Mouse (Mus musculus) lung, adult 2 months (tissue): ENCODE results near the gene Napepld. TPM values are rescaled to one million over a fixed set of nuclear protein-coding genes. Genes with fewer than 3 reads are reported as not detected.

ENCODE experiments used
- DNase-seq: peaks from one replicate; pipeline ENCODE4 v3.0.0; 2022
- H3K4me1 ChIP-seq: fragments of 200-500 bp; 2 replicates; pipeline ENCODE4 v1.6.1; 2011; ENCODE audit warnings: low read length; ENCODE audit not compliant: control insufficient read depth, insufficient read depth
- H3K4me3 ChIP-seq: fragments of 200-500 bp; replicated peaks from 2 replicates; pipeline ENCODE3; 2011; ENCODE audit warnings: low read depth, mild to moderate bottlenecking, control low read depth, low read length; ENCODE audit errors: extremely low read depth
- CTCF ChIP-seq: fragments of 200-500 bp; IDR thresholded peaks from 2 replicates; pipeline ENCODE4 v1.5.1; 2011; ENCODE audit warnings: mild to moderate bottlenecking, low read length, control low read depth; ENCODE audit not compliant: insufficient read depth
- POLR2A ChIP-seq: fragments of 200-500 bp; IDR thresholded peaks from 2 replicates; pipeline ENCODE4 v1.6.1; 2011; ENCODE audit warnings: low read depth, mild to moderate bottlenecking, control low read depth, low read length, borderline replicate concordance; ENCODE audit errors: extremely low read depth
- WGBS: fragments of 180-500 bp; shearing (Covaris S2); methylation state at CpG from one replicate; pipeline ENCODE4 v1.1.7; 2018; 5-methylcytosine and 5-hydroxymethylcytosine counted together
- polyA plus RNA-seq: library from polyadenylated mRNA; depleted of rRNA; stranded (reverse); fragments of >200 nt; gene quantifications from 2 replicates; pipeline ENCODE4 v1.2.3, GENCODE M21; 2012; rRNA removed

Gene Napepld
- polyA plus RNA-seq: 3.2 and 3.6 TPM in 2 replicates

DNA sequence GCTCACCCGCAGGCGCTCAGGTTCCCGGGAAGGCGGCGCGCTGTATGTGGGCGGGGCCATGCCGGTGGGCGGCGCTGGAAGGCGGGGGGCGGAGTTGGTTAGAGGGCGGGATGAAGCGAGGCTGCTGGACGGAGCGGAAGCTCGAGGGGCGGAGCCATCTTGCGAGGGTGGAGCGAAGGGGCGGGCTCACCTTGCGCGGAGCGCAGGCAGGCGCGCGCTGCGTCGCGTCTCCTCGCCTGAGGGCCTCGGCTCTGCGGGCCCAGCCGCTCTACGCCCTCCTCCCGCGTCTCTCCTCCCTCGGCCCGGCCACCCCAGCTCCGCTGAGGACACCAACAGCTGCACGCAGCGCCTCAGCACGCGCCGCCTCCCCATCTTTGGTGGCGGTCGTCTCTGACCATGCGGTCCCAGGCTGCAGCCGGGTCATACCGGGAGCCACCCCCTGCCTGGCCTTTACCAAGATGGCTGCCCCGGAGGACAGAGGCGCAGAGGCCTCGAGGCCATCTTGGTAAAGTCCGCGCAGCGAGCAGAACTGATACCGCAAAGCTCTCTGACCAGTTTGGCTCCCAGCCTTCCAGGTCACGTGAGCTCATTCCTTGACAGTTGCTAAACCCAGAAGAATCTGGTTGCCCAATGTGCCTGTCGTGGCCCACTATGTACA lies at the start of gene Napepld:
Gene Napepld, minus strand, starts transcription at position 46 of the 658 bp plus-strand sequence.
- under 1% methylated on average over 54 of the region's 59 CpGs for WGBS
- peak within 1 kb of the TSS; percentile 93 for H3K4me3 ChIP-seq
- peak; percentile 100 for DNase-seq
- H3K4me1 ChIP-seq: no peaks in the 10 kb centered on the region; the same call in 1 of the 2 replicates
- TF ChIP-seq POLR2A (peak; percentile 99), CTCF (no peak)

DNA sequence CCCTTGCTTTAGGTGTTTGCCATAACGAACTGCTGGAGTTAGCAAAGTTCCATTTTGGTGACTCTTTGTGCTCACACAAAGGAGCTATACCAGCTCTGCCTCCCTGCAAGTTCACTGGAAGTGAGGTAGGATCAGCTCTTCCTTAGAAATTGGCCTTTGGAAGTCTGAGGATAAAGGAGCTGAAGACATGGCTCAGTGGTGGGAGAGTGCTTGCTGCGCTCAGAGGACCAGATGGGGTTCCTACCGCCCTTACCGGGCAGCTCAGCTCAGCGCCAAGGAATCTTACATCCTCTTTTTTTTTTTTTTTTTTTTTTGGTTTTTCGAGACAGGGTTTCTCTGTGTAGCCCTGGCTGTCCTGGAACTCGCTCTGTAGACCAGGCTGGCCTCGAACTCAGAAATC lies 44.8 kb upstream of the Napepld start:
- WGBS: 92% methylated on average over 8 of the region's 8 CpGs

DNA sequence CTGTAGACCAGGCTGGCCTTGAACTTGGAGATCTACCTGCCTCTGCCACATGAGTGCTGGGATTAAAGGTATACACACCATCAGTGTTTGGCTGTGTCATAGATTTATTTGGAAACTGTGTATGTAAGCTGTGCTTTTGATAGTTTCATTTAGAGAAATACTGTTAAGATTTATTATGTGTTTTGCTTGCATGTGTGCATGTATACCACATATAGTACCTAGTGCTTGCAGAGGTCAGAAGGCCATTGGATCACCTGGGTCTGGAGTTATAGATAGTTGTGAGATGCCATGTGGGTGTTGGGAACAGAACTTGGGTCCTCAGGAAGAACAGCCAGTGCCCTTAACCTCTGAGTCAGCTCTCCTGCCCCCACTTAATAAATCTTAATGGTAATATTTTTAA lies 43.5 kb upstream of the Napepld start:
- no peak for TF ChIP-seq CTCF
- TF ChIP-seq POLR2A: no peak

More for the DNA sequence above, 44.8 kb upstream of the Napepld start:
- TF ChIP-seq POLR2A (no peak), CTCF (no peak)
- H3K4me3 ChIP-seq: no peak overlapping the region
- DNase-seq: no peak
- H3K4me1 ChIP-seq: no peaks in the 10 kb centered on the region

DNA sequence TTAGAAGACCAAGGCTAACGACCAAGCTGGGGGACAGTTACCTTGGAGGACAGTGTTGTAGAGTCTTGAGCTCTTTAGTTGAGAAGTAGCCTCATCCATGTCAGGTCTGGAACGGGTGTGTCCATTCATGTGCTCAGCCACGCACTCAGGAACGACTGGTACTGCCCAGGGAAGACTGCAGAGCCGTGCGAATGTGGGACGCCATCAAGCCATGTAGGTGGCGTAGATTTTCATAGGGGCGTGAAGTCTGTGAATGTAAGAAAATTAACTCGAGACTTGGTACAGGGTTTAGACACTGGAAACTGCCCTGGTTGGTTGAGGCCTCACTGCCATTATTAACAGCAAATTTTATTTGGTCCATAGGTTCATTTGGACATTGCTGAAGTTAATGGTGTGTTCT lies 42.4 kb upstream of the Napepld start:
- no peak for DNase-seq
- Histone ChIP-seq H3K4me1 (no peaks in the 10 kb centered on the region), H3K4me3 (no peak overlapping the region)
- TF ChIP-seq POLR2A (no peak), CTCF (no peak)
- WGBS: 97% methylated on average over 10 of the region's 10 CpGs

More for the DNA sequence above, 43.5 kb upstream of the Napepld start:
- no peak overlapping the region for H3K4me3 ChIP-seq
- no peak for DNase-seq
- no peaks in the 10 kb centered on the region for H3K4me1 ChIP-seq

DNA sequence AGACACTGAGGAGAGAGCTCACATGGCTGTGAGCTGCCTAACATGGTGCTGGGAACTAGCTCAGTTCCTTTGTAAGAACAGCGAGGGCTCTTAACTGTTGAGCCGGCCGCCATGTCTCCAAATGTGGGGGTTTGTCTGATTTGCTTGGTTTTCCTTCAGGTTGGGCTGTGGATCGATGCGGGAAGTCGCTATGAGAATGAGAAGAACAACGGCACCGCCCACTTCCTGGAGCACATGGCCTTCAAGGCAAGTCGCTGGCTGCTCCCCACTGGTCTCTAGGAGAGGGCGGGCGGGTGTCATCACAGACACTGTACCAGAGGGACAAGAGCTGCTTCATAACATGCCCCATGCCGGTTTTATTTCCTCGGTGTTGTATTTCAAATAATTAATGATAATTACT lies 38.7 kb upstream of the Napepld start:
- TF ChIP-seq POLR2A (no peak), CTCF (no peak)
- Histone ChIP-seq H3K4me3 (no peak overlapping the region), H3K4me1 (peaks cover 6% of the 10 kb centered on the region)
- no peak for DNase-seq
- WGBS: 77% methylated on average over 13 of the region's 13 CpGs

DNA sequence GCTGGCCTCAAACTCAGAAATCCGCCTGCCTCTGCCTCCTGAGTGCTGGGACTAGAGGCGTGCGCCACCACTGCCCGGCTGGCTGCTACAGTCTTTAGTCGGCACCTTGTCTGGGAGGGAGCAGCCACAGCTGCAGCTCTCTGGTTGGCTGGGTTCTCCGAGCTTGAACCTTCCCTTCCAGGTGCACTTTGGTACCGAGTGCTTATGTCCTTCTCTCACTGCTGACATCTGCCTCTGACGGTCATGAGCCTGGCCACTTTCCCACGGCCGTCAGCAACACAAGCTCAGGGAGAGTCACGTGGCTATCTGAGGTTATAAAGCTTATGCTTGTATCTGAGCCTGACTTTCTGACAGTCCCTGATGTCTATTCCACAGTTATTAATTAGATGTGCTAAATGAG lies 37.9 kb upstream of the Napepld start:
- 89% methylated on average over 11 of the region's 11 CpGs for WGBS
- TF ChIP-seq CTCF (no peak), POLR2A (no peak)
- Histone ChIP-seq H3K4me1 (peaks cover 6% of the 10 kb centered on the region), H3K4me3 (no peak overlapping the region)
- DNase-seq: no peak

DNA sequence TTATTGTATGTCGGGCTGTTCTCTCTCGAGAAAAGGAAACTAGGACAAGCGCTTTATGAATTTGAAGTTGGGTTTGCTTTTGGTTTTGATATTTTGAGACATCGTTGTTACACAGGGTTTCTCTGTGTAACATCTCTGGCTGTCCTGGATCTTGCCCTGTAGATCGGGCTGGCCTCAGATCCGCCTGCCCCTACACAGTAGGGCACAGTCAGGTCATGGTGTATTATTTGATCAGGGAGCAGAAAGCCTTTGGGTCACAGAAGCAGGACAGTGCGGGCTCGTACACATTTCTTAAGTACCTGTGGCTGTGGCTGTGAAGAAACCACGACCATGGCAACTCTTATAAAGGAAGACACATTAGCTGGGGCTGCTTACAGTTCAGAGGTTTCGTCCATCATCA lies 36.4 kb upstream of the Napepld start:
- TF ChIP-seq POLR2A (no peak), CTCF (no peak)
- Histone ChIP-seq H3K4me1 (peaks cover 6% of the 10 kb centered on the region), H3K4me3 (peak overlapping the region; percentile 85)
- DNase-seq: no peak
- WGBS: 14% methylated on average over 10 of the region's 10 CpGs

DNA sequence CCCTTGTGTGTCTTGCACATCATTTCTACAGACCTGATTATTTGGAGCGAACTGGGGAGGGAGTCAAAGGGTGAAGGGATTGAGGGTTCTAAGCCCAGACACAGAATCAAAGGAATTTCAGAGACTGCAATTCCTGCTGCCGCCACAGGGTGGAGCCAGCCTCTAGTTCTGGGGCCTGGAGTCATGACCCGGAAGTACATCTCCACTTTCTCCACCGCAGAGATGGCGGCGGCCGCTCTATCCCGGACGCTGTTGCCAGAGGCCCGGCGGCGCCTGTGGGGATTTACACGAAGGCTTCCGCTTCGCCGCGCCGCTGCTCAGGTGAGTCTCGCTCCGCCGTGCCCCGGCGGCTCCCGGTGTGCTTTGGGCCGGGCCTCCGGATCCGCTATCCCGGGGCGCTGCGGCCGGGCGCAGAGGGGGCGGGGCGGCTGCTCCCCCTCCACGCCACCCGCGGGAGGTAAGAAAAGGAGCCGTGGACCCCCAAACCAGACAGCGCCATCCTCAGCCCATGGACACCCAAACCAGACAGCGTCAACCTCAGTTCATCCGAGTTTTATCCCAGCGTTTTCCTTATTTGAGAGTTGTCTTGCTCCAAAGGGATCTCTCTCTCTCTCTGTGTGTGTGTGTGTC lies 35.9 kb upstream of the Napepld start, which contains the start of gene Pmpcb:
Gene Pmpcb, plus strand, starts transcription at position 186 of the 630 bp plus-strand sequence.
- Histone ChIP-seq H3K4me3 (peak within 1 kb of the TSS; percentile 85), H3K4me1 (peaks cover 6% of the 10 kb centered on the region)
- peak; percentile 83 for DNase-seq
- TF ChIP-seq CTCF (peak; percentile 89), POLR2A (peak; percentile 53; the same call in 1 of the 2 replicates)
- under 1% methylated on average over 42 of the region's 42 CpGs for WGBS

DNA sequence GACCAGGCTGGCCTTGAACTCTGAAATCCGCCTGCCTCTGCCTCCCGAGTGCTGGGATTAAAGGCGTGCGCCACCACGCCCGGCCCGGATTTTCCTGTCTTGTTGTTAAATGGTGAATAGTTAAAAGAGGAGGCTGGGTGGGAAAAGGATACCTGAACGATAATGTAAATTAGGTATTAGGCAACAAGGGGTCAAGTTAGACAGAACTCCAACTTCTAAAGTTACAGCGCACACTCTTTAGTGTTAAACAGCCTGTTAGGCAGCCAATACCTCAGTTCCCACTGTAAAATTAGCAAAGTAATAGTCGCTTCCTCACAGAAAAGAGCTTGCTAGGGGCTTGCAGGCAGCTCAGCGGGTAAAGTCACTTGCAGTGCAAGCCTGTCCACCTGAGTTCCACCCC lies 34.9 kb upstream of the Napepld start:
- Histone ChIP-seq H3K4me3 (no peak overlapping the region), H3K4me1 (peaks cover 6% of the 10 kb centered on the region)
- no peak for TF ChIP-seq POLR2A
- TF ChIP-seq CTCF: no peak
- 79% methylated on average over 11 of the region's 11 CpGs for WGBS
- DNase-seq: no peak

DNA sequence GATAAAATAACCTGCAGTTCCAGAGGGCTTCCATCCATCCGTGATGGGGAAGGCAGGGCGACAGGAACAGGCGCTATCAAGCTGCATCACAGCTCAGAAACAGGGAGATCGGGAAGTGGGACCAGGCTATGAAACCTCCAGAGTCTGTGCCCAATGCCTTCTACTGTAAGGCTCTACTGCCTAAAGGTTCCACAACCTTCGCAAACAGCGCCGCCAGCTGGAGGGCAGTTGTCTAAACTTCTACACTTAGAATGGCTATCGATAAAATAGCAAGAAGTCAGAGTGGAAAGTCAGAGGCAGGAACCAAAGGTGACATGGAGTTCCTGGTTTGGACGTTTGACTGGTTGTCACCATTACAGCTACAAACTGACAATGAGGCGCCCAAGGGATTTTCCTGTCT lies 34.4 kb upstream of the Napepld start:
- TF ChIP-seq CTCF (peak; percentile 78), POLR2A (peak; percentile 7; the same call in 1 of the 2 replicates)
- peak; percentile 47 for DNase-seq
- 27% methylated on average over 10 of the region's 10 CpGs for WGBS
- H3K4me3 ChIP-seq: peak overlapping the region; percentile 66
- H3K4me1 ChIP-seq: peaks cover 6% of the 10 kb centered on the region
